In the genomic region with DNA sequence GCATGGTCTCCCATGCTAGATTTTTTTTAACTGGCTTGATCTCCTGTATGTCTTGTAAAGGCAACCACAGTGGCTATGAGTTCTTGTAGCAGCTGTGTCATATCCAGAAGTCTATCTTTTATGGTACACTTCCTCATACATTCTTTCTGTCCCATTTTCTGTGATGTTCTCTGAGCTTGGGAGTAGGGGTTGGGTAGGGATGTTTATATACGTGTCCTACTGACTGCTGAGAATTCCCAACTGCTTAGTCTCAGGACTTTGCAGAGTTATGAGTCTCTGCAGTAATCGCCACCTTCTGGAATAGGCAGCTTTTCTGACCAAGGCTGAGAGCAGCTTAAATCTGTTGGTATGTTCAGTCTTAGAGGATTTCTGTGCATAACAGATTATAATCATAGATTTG, we compare ENCODE assay signal across 13 mouse cellular contexts.
"Had no signal": no experiment of that assay in that cellular context is flagged by ENCODE, and none has a peak within 500 bp of the region (broad histone marks: within the 10 kb centered on the region; RNA-seq: fewer than 3 reads in every experiment).

No protein-coding gene starts in this region.

- DNase-seq: kidney, adult 9 months; kidney, postnatal 36 days; layer of hippocampus, postnatal 36 days; liver, embryonic 13.5 days; lung, postnatal 36 days; midbrain, embryonic 14.5 days; thymus, adult 2 months; thymus, postnatal 14 days; thymus, postnatal 4 days had no signal

- H3K27ac ChIP-seq: left cerebral cortex, adult 2 months; liver, embryonic 13.5 days had no signal

- H3K27me3 ChIP-seq: liver, embryonic 13.5 days had no signal

- H3K9me3 ChIP-seq: liver, embryonic 13.5 days had no signal

- H3K36me3 ChIP-seq: liver, embryonic 13.5 days had no signal

- H3K4me2 ChIP-seq: liver, embryonic 13.5 days; midbrain, embryonic 11.5 days had no signal

- H3K4me3 ChIP-seq: left cerebral cortex, adult 2 months; liver, embryonic 13.5 days had no signal

- H3K9ac ChIP-seq: liver, embryonic 13.5 days had no signal

- H3K4me1 ChIP-seq: liver, embryonic 13.5 days had no signal

- ATAC-seq: hindbrain, embryonic 16.5 days; lung, postnatal 0 days had no signal
